ENCODE assay signal across 22 mouse cellular contexts in genomic region chr8:90636770-90637169, GRCm38 (mm10).
DNase-seq lines count a peak whose midpoint lies in the region; ATAC-seq and TF ChIP-seq lines count a peak whose summit lies in the region.
"Had no signal": no experiment of that assay in that cellular context is flagged by ENCODE, and none has a peak within 500 bp of the region (broad histone marks: within the 10 kb centered on the region; RNA-seq: fewer than 3 reads in every experiment).

No protein-coding gene starts in this region.

- no peak for TF ChIP-seq CTCF in heart, postnatal 0 days (IDR thresholded peaks at IDR 0.05; ENCODE audit: low read depth)
- no peak for TF ChIP-seq CTCF in lung, postnatal 0 days (IDR thresholded peaks at IDR 0.05)

- no peak overlapping the region for H3K4me3 ChIP-seq in heart, postnatal 0 days (ENCODE audit: low read depth, low read length)
- H3K4me3 ChIP-seq in lung, postnatal 0 days (ENCODE audit: low read depth, low read length) = no peak overlapping the region
- H3K4me3 ChIP-seq: embryonic facial prominence, embryonic 10.5 days; heart, adult 2 months; heart, embryonic 15.5 days; hindbrain, embryonic 12.5 days had no signal

- H3K36me3 ChIP-seq in heart, postnatal 0 days (replicated peaks; ENCODE audit: control insufficient read depth, insufficient read depth, low read length) = no peaks in the 10 kb centered on the region
- H3K36me3 ChIP-seq in lung, postnatal 0 days (ENCODE audit: insufficient read depth, low read length) = no peaks in the 10 kb centered on the region
- H3K36me3 ChIP-seq: embryonic facial prominence, embryonic 10.5 days; heart, embryonic 15.5 days; hindbrain, embryonic 12.5 days had no signal

- H3K4me2 ChIP-seq in heart, postnatal 0 days (ENCODE audit: low read depth, low read length) = no peak overlapping the region
- H3K4me2 ChIP-seq in lung, postnatal 0 days (replicated peaks; ENCODE audit: low read depth, low read length) = no peak overlapping the region
- H3K4me2 ChIP-seq: heart, embryonic 11.5 days; heart, embryonic 15.5 days; hindbrain, embryonic 12.5 days had no signal

- TF ChIP-seq EP300 in heart, postnatal 0 days (IDR thresholded peaks at IDR 0.05; ENCODE audit: low read depth) = no peak
- TF ChIP-seq EP300 in lung, postnatal 0 days (IDR thresholded peaks at IDR 0.05) = peak; percentile 72

- no peak overlapping the region for H3K27ac ChIP-seq in heart, postnatal 0 days (ENCODE audit: low read depth)
- H3K27ac ChIP-seq in lung, postnatal 0 days (ENCODE audit: low read length) = no peak overlapping the region
- H3K27ac ChIP-seq: embryonic facial prominence, embryonic 10.5 days; heart, adult 2 months; heart, embryonic 15.5 days; hindbrain, postnatal 0 days had no signal

- intact Hi-C loops in heart, postnatal 25 days (cut with DNase I) = no loop called here
- intact Hi-C loops in left cerebral cortex, postnatal 25 days (cut with DNase I) = loop anchor here (10.0 kb wide), 1 partner anchor 182 kb away; no protein-coding TSS in a partner anchor
- intact Hi-C loops in left cerebral cortex, postnatal 4 days (cut with DNase I) = no loop called here

- H3K27me3 ChIP-seq in heart, postnatal 0 days (ENCODE audit: control insufficient read depth, insufficient read depth, low read length) = no peaks in the 10 kb centered on the region
- no peaks in the 10 kb centered on the region for H3K27me3 ChIP-seq in lung, postnatal 0 days (replicated peaks; ENCODE audit: insufficient read depth, low read length)
- H3K27me3 ChIP-seq: CH12.LX; heart, embryonic 15.5 days; hindbrain, embryonic 12.5 days had no signal

- WGBS in heart, postnatal 0 days = 52% methylated on average over 7 of the region's 7 CpGs
- 60% methylated on average over 7 of the region's 7 CpGs for WGBS in lung, postnatal 0 days

- no peak; the same call in 1 of the 2 replicates for ATAC-seq in heart, postnatal 0 days (ENCODE audit: insufficient read depth, low read depth)
- peak; percentile 65 for ATAC-seq in lung, postnatal 0 days
- ATAC-seq: activated CD4-positive, CD25-positive, alpha-beta regulatory T cell, adult 4 months; hindbrain, postnatal 0 days; Patski had no signal

- peak; percentile 20 for DNase-seq in heart, postnatal 0 days (ENCODE audit: low spot score)
- no peak for DNase-seq in heart, postnatal 25 days (ENCODE audit: low spot score)
- DNase-seq in left cerebral cortex, postnatal 25 days (ENCODE audit: low spot score in 2 of 2) = peak; percentile 13 to 42
- no peak for DNase-seq in left cerebral cortex, postnatal 4 days
- peak; percentile 73 for DNase-seq in lung, postnatal 0 days (ENCODE audit: low spot score)
- no peak for DNase-seq in lung, postnatal 25 days (ENCODE audit: low spot score)
- peak; percentile 58 for DNase-seq in telencephalon, adult 2 months (ENCODE audit: low read depth, low spot score)
- DNase-seq: adrenal gland, postnatal 14 days; cerebellum, adult 18-20 months; cerebellum, adult 9-11 months; cerebellum, postnatal 36 days; gastrocnemius, postnatal 14 days; heart, adult 2 months; heart, postnatal 36 days had no signal

- no peaks in the 10 kb centered on the region for H3K9me3 ChIP-seq in heart, postnatal 0 days (replicated peaks; ENCODE audit: control insufficient read depth, low read length)
- H3K9me3 ChIP-seq in lung, postnatal 0 days (ENCODE audit: low read length) = no peaks in the 10 kb centered on the region
- H3K9me3 ChIP-seq: embryonic facial prominence, embryonic 10.5 days; heart, embryonic 15.5 days; hindbrain, embryonic 12.5 days had no signal

- peaks cover 8% of the 10 kb centered on the region; the same call in 1 of the 2 replicates for H3K4me1 ChIP-seq in heart, postnatal 0 days (ENCODE audit: control insufficient read depth, insufficient read depth)
- no peaks in the 10 kb centered on the region for H3K4me1 ChIP-seq in lung, postnatal 0 days (ENCODE audit: insufficient read depth, low read depth, low read length)

- no peak overlapping the region for H3K9ac ChIP-seq in heart, postnatal 0 days (replicated peaks; ENCODE audit: low read depth, low read length)
- no peak overlapping the region for H3K9ac ChIP-seq in lung, postnatal 0 days (replicated peaks; ENCODE audit: low read depth)
- H3K9ac ChIP-seq: heart, embryonic 15.5 days; hindbrain, embryonic 12.5 days had no signal

Comparison
In these comparisons a context has a peak if more than half of its experiments do, and no peak if none do; other contexts are left out.
1. DNase-seq: peak in heart, postnatal 0 days (single experiment), left cerebral cortex, postnatal 25 days (2 of 2), lung, postnatal 0 days (single experiment) and telencephalon, adult 2 months (single experiment); none in heart, postnatal 25 days (single experiment), left cerebral cortex, postnatal 4 days (single experiment) and lung, postnatal 25 days (single experiment).